Mouse (Mus musculus) c-Kit-positive CD71-positive TER-119-negative erythroid progenitor cells, embryonic 14.5 days (primary cell): ENCODE results near the gene Dusp7.

Experiments used
- DNase-seq: peaks from one replicate; pipeline ENCODE4 v3.0.0-alpha.2; 2013; ENCODE audit warnings: low read depth

The Dusp7 gene

DNA sequence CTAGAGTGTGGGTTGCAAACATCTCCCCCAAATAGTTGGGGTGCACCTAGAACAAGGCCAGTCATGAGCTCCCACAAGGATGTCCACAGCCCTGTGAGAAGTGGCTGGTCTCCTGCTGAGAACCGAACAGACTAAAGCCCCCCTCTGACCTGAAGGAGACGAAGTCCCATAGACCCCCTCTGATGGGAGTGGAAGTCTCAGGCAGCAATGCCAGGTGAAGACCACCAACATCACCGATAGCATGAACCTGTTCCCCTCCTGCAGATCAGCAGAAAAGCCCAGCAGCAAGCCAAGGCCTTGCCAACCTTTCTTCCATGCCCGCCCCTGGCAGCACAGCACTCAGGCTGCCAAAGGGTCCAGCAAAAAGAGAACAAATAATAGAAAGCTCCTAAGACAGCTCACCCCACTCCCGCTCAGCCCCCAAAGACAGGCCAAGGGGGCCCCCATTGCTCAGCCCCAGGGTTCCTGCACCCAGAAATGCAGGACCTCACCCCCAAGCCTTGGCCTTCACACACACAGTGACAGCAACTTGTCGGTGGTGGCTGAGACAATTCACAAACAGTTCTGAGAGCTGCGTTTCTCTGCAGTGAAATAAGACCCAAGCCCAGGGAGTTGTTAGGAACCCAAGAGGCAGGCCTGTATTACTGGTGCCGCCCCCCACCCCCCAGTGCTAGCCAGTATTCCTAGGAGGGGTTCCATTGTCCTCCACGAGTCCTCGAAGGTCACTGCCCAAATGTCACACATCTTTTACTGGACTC, 13.0 kb upstream of the Dusp7 start:
- DNase-seq: no peak

DNA sequence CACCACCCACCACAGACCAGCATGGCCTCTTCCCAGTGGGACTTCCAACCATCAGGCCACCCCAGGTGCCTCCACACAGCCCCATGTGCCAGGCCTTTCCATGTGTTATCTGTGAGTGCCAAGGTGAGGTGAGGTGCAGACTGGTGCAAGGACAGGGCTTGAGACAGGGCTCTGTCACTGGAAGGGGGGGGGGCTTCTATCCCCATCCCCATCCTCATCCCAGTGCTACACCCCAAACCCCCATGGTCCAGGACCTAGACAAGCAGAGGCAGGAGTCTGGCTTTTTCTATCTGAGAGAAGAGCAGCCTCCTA, 12.5 kb upstream of the Dusp7 start:
- DNase-seq: no peak

DNA sequence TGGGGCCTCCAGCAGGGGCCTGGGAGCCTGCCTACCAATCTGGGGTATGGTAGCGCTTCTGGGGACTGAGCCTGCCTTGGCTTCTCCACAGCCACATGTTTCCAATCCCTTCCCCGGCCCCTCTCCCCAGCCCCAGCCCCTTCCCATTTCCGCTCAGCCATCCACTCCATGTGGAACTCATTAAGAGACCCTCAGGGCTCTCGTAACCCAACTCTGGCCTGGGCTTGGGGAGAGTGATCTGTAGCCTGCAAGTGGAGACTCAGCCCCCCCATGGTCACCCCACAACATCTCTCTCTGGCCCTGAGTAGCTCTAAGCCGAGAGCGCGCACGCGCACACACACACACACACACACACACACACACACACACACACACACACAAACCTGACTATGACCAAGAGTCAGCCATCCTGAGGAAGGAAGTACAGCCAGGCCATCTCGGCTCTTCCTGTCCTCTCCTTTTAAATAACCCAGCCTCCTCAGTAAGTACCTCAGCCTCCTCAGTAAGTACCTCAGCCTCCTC, 12.0 kb upstream of the Dusp7 start:
- DNase-seq: no peak

DNA sequence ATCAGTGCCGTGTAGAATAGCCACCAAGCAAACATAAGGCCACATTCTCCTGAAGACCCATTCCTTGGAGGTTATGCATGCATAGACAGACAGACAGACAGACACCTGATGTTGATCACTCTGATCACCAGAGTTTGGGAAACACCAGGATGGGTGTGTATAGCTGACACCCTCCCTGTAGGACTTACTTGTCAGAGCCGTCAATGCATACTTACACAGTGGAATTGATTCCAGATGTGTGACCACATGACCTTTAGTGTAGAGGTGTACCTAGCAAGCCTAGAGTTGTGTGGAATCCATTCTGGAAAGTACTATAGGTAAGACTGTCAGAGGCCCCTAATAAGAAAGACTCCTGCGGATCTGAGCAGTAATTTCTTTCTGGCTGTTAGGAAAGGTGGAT, 11.3 kb upstream of the Dusp7 start:
- DNase-seq: no peak

DNA sequence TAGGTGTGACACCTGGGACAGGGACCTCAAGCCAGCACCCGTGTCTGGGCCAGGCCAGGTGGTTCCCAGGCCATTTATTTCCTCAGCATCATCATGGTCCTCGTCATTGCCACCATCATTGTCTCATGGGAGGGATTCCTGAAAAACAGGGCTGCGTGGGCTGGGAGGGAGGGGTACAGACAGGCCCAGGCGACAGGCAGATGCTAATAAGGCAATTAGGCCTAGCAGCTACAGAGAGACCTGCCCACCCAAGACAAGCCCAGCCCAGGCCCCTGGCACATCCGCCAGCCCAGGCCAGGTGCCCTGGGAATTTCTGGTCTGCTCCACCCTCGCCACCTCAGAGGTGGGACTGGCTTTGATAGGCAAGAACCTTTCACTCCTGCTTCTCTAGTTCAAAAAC, 9.1 kb upstream of the Dusp7 start:
- DNase-seq: no peak

DNA sequence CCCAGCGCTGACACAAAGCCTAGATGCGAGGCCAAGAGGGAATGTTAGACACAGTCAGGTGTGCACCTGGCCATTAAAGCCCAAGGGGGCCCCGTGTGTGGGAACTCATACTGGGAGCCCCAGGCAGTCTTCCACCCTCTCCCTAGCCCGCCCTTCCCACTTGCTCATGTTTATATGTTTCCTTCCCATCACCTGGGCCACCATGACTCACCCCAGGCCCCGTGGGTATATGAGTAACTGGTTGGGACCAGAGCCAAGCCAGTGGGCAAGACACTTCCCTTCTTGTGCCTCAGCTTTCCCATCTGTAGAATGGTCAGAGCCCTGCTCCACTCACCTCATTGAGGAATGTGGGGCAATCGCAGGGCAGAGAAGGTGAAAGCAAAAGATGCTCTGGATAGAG, 7.3 kb upstream of the Dusp7 start:
- DNase-seq: no peak

DNA sequence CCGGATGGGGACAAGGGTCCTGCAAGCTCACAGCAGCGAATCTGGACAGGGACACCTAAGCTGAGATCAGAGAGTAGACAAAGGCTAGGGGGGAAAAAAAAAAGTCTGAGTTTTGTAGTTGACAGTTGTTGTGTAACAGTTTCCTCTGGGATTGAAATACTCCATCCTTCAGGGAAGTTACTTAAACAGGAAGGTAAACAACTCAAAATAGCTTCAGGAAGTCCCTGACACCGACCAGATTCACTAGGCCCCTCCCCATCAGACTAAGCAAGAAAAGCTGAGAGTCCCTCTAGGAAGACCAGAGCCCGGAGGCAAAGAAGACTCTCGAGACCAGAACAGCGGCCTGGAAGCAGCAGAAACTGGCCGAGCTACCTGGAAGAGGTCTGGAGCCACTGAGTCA, 3.1 kb upstream of the Dusp7 start:
- no peak for DNase-seq

DNA sequence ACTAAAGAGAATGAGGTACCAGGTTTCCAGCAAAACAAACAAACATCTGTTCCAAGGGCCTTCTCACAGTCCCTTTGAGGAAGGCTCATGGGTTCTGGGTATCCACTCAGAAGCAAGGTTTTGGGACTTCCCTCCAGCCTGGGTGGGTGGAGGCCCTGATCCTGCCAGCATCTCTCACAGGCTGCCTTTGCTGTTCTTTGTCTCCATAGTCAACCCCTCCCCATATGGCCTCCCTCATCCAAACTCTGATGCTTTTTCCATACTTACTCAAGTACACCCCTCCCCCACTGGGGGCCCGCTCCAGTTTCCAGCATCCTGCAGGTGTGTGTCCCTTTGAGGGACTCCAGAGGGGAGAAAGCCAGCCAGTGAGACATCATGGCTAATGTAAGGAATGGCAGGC, 2.2 kb upstream of the Dusp7 start:
- no peak for DNase-seq

DNA sequence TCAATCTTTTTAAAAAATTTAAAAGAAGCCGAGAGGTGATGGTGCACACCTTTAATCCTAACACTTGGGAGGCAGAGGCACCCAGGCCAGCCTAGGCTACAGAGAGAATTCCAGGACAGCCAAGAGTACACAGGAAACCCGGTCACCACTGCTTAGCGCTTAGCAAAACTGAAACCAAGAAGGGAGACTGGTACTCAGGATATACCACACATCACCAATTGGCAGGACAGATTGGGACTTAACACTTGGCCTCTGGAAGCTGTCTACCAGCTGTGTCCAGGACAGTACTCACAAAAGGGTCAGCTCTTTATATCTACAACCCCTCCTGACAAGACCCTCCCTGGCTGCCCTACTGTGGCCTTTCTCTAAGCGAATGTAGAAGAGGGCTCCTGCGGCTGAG, 1.4 kb upstream of the Dusp7 start:
- no peak for DNase-seq

DNA sequence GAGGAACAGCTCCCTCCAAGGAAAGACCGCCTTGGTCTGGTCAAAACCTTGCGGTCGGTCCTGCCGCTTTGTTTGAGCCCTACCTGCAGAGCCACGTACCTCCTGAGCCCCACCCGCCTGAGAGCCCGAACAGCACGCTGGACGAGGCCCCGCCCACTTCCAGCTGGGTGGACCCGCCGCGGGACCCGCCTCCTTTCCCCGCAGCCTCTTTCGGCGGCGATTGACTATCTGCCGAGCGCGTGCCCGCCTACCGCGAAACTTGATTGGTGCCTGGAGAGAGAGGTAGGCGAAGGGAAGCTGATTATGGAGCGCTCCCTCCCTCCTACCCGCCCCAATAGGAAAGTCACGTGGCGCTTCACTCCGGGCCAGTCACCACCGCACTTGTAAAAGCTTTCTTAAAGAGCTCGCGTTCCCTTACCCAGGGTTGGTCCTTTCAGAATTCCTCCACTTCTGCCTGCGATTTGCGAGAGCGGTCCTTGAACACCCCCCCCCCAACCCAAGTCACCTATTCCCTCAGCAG, 780 bp upstream of the Dusp7 start:
- DNase-seq: peak; percentile 97

DNA sequence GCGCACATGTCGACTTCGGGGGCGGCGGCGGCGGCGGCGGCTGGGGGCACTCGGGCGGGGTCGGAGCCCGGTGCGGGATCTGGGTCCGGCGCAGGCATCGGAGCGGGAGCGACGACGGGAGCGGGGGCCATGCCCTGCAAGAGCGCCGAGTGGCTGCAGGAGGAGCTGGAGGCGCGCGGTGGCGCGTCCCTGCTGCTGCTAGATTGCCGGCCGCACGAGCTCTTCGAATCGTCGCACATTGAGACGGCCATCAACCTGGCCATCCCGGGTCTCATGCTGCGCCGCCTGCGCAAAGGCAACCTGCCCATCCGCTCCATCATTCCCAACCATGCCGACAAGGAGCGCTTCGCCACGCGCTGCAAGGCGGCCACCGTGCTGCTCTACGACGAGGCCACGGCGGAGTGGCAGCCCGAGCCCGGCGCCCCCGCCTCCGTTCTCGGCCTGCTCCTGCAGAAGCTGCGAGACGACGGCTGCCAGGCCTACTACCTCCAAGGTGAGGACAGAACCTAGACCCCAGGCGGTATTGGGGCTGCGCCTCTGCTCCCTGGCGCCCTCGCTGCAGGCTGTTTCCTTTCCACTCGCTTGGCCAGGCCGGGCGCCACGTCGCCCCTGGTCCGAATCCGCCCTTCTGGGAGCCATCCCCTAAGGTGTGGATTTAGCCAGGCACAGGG, 534 bp downstream of the Dusp7 start:
- DNase-seq: peak; percentile 34

DNA sequence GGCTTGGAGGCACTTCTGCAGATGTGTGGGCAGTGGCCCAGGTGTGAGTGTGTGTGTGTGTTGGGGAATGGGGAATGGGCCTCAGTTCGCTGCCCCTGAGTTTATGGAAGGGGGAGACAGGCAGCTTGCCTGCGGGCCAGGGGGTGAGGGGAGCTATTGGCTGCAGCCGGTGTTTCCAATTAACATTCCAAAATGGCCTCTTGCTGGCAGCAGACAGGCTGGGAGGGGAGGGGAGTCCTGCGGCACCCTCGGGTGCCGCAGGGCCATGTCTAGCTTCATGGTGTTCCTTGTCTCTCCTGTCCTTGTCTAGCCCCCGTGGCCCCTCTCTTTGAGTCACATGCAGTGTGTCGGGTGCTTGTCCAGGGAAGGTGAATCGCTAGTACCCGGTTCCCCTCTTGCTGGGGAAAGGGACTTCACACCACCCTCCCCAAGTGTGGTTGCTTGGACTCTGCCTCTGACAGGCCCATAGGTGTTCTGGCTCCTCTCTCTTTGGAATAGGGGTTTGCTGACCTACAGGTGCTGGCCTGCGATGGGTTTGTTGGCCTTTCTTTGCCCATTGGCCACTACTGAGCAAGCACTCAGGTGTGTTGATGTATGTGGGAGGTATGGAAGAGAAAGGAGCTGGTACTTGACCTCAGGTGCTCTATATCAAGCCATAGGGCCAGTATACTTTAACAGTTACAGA, 1.5 kb downstream of the Dusp7 start:
- DNase-seq: no peak

DNA sequence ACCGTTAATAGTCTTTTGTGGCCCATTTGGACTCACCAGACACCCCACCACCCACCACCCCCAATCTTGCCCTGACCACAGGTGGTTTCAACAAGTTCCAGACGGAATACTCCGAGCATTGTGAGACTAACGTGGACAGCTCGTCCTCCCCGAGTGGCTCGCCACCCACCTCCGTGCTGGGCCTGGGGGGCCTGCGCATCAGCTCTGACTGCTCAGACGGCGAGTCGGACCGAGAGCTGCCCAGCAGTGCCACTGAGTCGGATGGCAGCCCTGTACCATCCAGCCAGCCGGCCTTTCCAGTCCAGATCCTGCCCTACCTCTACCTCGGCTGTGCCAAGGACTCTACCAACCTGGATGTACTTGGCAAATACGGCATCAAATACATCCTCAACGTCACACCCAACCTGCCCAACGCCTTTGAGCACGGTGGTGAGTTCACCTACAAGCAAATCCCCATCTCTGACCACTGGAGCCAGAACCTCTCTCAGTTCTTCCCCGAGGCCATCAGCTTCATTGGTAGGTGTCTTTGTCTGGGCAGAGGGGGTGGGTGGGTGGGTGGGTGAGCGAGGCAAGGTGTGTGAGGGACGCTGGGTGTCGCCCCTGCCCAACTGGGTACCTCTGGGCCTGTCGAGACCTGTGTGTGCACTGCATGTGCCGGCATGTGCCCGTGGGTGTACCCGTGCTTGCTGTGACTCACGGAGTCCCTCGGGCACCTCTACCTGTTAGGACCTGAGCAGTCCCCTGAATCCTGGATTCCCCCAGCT, 2.4 kb downstream of the Dusp7 start:
- no peak for DNase-seq

DNA sequence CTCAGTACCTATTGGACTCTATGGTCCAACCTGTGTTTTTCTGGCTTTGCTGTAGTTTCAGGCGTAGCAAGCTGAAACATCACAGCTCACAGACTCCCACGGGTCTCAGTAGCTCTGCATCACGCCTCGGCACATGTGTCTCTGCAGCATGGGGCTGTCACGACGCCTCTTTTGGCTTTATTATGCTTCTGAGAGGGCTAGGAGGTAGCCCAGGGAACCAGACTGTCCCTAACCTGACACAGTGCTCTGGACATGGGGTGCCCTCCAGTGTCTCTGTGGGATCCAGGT, 2.9 kb downstream of the Dusp7 start:
- no peak for DNase-seq

DNA sequence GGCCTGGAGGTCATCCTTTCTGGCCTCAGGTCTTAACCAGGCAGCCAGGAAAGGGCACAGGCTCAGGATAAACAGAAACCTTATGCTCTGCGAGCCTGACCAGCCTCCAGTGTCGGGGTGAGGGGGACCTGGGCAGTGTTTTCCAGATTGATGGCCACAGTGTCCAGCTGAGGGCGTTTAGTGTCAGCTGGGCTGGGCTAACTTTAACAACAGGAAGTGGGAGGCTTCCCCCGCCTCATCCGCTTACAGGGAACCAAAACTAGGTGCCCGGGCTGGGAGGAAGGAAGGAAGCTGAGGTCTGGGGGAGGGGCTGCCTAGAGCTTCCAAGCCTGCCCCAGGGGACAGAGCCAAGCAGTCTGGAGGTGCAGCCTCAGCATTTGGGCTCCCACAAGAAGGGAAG, 3.3 kb downstream of the Dusp7 start:
- DNase-seq: no peak

DNA sequence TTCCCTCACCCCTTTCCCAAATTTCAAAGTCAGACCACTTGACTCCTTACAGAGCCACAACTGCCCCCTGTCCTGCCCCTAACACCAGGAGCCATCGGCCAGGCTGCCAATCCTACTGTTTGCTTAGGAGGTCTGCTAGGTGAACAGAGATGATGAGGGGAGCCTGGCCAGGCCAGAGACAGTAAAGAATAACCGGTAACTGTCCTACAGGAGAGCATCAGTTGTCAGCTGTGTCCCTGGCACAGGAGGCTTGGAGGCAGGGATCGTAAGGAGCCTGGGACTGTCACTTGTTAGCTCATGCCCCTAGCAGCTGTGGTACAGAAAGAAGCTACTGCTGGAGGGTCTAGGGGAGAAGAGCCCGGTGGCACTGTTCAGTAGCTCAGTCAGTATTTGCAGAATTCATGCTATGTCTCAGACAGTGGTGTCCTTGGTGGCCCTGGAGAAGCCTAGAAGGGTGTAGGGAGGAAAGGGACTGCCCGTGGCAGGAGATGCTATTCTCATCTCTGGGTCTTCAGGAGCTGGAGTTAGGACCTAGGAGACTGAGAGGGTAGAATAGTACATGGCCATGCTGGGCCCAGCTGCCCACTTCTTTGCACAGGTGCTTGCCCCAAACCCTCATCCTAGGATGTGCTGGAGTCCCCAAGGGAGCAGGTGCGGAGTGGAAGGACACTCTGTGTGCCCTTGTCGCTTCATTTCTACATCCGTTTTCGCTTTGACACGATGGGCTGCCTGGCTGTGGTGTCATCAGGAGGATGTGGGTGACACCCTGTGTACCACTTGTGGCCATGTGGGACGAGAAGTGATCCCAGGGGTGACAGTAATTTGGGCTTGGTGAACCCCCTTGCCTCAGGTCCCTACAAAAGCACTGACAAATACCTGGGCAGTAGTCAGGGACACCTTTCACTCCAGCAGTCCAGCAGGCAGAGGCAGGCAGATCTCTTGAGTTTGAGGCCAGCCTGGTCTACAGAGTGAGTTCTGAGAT, 4.3 kb downstream of the Dusp7 start:
- no peak for DNase-seq

DNA sequence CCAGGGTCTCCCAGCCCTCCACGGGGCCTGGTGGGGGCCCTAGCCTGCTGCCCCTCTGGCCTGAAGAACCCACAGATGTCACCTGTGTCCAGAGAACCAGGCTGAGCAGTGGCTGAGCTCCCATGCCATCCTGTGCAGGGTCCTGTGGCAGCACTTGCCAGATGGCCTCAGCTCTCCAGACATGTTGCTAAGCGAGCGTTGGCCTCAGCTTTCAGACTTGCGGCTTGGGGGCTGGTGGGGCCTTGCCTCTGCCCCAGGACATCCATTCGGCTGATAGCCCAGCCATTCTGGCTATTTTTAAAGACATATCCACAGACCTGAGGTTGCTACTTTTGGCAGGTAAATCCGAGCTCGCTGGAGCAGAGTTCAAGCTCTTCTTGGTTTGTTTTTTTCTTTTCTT, 5.5 kb downstream of the Dusp7 start:
- no peak for DNase-seq

DNA sequence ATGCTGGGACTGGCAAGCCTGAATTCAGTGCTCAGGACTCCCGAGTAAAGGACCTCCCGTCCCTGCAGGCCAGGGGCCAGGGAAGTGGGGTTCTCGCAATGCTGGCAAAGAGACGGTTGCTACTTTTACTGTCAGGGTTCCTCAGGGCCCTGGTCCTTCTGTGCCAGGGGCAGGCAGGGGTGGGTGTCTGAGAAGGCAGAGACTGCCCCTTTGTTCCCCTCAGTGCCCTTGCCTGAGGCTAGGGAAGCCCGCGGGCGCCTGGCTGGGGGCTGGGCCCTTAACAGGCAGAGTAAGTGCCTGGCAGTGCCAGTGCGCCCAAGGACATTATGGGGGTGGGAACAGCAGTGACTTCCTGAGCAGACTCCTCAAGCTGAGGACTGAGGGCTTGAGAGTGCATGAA, 8.8 kb downstream of the Dusp7 start:
- no peak for DNase-seq

DNA sequence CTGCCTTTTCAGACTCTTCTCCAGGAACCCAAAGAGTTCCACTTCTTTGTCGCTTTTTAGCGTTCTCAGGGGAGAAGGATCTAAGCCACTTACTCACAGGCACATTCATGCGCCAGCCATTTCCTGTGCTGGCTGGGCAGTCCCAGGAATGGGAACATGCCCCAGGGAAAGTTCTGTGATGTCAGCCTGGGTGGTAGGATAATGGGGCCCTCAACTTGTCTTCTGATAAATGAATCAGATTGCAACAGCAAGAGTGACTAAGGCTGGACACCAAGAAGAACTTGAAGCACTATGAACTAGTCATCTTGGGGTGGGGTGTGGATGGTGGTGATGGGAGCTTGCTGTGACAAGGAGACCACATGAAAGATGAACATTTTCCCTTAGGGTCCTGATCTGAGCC, 9.6 kb downstream of the Dusp7 start:
- DNase-seq: no peak

DNA sequence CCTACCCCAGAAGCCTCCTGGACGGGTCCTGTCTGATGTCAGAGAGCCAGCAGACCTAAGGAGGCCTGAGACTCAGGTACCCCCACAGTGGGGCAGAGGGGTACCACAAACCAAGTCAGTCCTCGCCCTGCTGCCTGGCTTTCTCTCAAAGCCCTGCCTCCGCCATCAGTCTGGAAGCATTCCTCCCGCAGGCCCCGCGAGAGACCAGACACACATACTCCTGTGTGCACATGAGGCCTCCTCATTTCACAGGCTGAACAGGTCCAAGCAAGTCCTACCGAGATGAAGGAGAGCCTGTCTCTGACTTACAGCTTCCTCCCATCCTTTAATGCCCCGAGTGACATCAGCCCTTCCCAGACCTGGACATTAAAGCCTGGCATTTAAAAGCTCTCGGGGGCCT, 10.3 kb downstream of the Dusp7 start:
- DNase-seq: no peak

DNA sequence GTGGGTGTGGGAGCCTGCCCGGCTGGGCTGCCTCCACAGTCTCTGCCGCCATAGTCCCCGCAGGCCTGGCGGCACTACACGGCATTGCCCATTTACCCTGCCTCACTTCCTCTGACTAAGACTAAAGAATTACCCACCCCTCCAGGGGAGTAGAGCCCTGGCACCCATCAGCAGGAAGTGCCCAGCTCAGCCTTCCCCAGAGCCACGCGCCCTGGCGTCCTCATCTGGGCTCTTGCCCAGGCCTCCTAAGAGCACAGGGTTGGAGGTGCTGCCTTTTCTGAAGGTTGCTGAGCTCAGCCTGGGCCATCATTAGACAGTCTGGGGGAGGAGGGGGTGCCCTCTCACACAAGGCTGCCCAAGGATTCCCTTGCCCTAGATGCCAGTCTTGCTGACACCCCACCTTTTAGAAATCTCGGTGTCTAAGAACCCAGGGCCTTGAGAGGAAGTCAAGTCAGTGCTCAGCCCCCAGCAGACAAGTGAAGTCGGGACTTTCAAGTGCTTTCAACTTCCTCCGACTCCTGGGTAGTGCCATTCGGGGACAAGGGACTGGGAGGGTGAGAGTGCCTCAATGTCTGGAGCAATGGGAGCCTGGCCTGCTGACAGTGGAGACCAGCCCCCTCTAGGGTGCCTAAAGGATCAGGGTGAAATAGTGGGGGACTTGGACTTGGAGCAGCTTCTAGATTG, 17.9 kb downstream of the Dusp7 start:
- DNase-seq: no peak
